Mouse (Mus musculus): ENCODE results near the gene Nckap1l.
"Not testable (repeated sequence)": the region's sequence is repeated elsewhere in the genome, so short reads cannot be mapped to it uniquely, and the experiment has no call there.

The Nckap1l gene

GRCm38 (mm10) chr15:103453551-103454218 lies at the start of gene Nckap1l:
TSS of gene Nckap1l (plus strand) at chr15:103453794.
- DNase-seq, result no peak

- DNase-seq, result not testable (repeated sequence)
Observed at GRCm38 (mm10) chr15:103405586-103405985, 48.0 kb upstream of the Nckap1l start.

GRCm38 (mm10) chr15:103427017-103427416 lies 26.6 kb upstream of the Nckap1l start:
- DNase-seq, result no peak

GRCm38 (mm10) chr15:103430241-103430640 lies 23.4 kb upstream of the Nckap1l start, which contains the start of gene Gtsf1:
TSS of gene Gtsf1 (minus strand) at chr15:103430470.
- no peak for DNase-seq

GRCm38 (mm10) chr15:103445966-103446365 lies 7.6 kb upstream of the Nckap1l start:
- not testable (repeated sequence) for DNase-seq

- no peak for DNase-seq
Observed at GRCm38 (mm10) chr15:103448369-103448768, 5.2 kb upstream of the Nckap1l start, which contains the start of gene Gtsf2. TSS of gene Gtsf2 (minus strand) at chr15:103448469.

GRCm38 (mm10) chr15:103454449-103454848 lies 855 bp downstream of the Nckap1l start:
- DNase-seq, result no peak

- no peak for DNase-seq
Observed at GRCm38 (mm10) chr15:103462539-103463261, 9.1 kb downstream of the Nckap1l start.

GRCm38 (mm10) chr15:103471488-103472194 lies 18.0 kb downstream of the Nckap1l start:
- DNase-seq, result no peak

GRCm38 (mm10) chr15:103472265-103472664 lies 18.7 kb downstream of the Nckap1l start:
- DNase-seq, result no peak

- DNase-seq, result no peak
Observed at GRCm38 (mm10) chr15:103473182-103473581, 19.6 kb downstream of the Nckap1l start.

GRCm38 (mm10) chr15:103473769-103474168 lies 20.2 kb downstream of the Nckap1l start:
- DNase-seq, result no peak

GRCm38 (mm10) chr15:103479080-103479606 lies 25.5 kb downstream of the Nckap1l start:
- no peak for DNase-seq

- DNase-seq, result no peak
Observed at GRCm38 (mm10) chr15:103480129-103480528, 26.5 kb downstream of the Nckap1l start.

- no peak for DNase-seq
Observed at GRCm38 (mm10) chr15:103482488-103482887, 28.9 kb downstream of the Nckap1l start.

GRCm38 (mm10) chr15:103484490-103484889 lies 30.9 kb downstream of the Nckap1l start:
- no peak for DNase-seq

GRCm38 (mm10) chr15:103485106-103485505 lies 31.5 kb downstream of the Nckap1l start:
- no peak for DNase-seq

- no peak for DNase-seq
Observed at GRCm38 (mm10) chr15:103486658-103487057, 33.1 kb downstream of the Nckap1l start.

GRCm38 (mm10) chr15:103488336-103488735 lies 34.7 kb downstream of the Nckap1l start:
- DNase-seq, result no peak

- DNase-seq, result no peak
Observed at GRCm38 (mm10) chr15:103496204-103497140, 42.9 kb downstream of the Nckap1l start.

GRCm38 (mm10) chr15:103498157-103498556 lies 44.6 kb downstream of the Nckap1l start:
- DNase-seq, result no peak

- no peak for DNase-seq
Observed at GRCm38 (mm10) chr15:103500723-103501122, 47.1 kb downstream of the Nckap1l start.

Data from cerebellum, adult 9-10 months (tissue).